Mouse (Mus musculus) cerebellum, postnatal 4 days (tissue): ENCODE results near the gene Pi16.
"Not testable (repeated sequence)": the region's sequence is repeated elsewhere in the genome, so short reads cannot be mapped to it uniquely, and the experiment has no call there.

Experiments used
- DNase-seq, 2 experiments: peaks; one replicate each; pipeline ENCODE4 v3.0.0; 2022; ENCODE audit warnings: low spot score in 2 of 2, mixed read lengths in 1 of 2

The Pi16 gene

DNA sequence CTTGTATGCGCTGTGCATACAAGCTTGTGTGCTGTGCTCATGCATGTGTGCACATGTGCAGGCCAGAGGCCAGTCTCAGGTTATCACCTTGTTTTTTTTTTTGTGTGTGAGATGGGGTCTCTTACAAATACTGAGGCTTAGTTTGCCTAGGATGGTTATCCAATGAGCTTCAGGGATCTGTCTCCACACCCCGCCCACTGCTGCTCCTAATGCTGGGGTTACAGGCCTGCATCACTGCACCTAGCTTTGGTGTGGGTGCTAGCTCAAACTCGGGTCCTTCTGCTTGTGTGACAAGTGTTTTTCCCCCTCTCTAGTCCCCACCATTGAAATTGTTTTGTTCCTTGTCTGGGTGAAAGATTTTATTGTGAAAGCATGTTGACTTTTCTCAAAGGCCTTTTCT is 12.7 kb downstream of the Pi16 start:
- no peak for DNase-seq

DNA sequence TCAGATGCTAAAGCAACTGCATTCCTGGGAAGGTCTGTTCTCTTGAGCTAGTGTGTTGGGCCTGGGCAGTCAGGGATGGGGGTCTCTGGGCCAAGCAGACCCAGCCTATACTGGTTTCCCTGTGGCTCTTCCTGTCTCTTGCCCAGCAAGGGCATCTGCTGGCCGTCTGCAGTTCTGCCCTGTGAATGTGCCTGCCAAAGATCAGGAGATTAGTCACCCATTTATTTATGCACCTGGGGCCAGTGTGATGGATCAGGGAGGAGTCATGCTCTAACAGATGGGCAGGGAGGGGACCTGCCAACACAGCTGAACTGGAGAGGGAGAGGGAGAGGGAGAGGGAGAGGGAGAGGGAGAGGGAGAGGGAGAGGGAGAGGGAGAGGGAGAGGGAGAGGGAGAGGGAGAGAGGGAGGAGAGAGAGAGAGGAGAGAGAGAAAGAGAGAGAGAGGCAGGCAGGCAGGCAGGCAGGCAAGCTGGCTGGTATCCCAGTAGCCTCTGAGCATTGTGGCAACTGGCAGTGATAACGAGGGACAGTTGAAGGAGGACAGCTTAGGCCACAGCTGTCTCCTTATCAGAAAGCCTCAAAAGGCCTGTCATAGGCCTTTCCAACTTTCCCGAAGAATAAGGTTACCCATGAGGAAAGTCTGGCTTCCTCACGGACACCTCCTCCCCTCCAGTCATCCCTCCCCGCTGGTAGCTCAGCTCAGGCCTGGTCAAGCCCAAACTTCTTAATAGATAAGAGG is 13.4 kb downstream of the Pi16 start:
- peak in 1 of 2 experiments; percentile 52 for DNase-seq

DNA sequence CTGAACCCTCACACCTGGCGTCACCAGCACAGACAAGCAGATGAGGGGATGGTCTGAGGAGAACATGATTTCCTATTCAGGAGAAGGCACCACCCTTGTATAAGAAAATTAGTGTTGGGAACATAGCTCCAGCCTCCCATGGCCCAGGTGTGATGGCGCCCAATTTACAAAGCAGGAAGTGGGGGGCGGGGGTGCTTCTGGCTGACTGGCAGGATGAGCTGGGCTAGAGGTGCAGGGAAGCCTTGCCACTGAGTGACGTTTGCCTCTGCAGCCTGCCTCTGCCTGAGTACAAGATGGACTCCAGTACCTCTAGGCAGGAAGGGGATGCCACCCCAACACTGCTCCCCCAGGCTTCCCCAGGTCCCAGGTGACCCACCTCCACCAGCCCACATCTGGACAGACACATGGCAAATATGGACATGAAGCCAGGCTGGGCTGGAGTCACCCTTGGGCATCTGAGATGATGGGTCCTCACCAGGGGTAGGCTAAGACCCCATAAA is 14.8 kb downstream of the Pi16 start:
- DNase-seq, result no peak

DNA sequence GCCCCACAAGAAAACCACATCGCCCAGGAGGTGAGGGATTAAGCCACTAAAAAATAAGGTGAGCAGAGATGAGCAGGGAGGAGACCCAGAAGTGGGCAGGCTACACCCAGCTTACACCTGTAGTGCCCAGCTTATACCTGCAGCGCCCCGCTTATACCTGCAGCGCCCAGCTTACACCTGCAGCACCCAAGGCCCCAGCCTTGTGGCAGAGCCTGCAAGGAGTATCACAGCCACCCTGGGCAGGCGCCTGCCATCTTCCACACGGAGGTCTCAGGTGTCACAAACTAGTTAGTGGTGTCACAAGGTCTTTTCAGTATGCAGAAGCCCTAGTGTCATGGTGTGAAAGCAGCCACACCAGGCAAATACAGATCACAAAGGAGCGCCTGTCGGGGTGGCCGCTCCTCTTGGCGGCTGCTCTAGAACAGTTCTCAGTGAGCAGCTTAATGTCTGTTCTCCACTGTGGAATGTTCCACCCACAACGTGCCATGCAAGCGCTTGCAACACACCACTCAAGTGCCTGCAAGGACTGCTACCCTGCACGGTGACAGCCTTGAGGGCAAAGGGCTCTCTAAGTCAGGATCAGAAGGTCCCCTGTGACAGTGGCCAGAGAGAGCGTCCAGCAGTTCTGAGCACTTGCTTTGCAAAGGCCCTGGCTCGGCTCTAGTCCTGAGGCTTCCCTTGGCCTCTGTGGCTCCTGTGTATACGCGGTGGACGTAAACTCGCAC is 18.9 kb downstream of the Pi16 start:
- no peak for DNase-seq

DNA sequence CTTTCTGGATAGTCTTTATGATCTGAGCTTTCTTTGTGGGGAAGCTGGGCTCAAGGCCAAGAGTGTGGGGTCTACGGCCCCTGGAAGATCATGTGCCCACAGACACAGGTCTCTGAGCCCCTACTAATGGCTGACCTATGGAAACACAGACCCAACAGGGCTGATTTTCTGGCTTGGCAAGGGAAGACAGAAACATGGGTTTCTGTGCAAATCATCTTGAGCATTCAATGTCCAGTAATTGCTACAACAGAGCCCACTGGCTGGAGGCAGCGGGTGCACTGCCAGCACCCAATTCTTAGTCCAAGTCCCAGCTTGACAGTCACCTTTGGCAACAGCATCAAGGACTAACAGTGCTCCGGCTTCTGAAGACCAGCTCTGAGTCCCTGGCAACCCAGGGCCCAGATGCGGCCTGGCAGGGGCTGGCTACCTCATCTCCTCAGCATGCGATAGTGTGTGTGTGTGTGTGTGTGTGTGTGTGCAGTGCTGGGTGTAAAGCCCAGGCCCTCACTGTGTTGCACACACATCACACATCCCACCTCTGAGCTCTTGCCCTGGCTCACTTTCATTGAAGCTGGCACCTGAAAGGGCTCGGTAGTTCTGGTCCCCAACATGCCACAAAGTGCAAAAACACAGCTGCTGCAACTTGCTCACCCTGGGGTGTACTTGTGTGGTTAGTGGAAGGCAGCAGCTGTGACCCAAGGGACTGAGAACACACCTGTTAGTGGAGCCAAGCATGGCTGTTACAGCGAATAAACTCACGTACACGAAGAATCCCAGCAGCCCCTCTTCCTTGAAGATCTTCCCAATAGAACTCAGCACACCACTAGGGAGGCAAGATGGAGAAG is 20.7 kb downstream of the Pi16 start:
- DNase-seq, result peak in 1 of 2 experiments; percentile 51

DNA sequence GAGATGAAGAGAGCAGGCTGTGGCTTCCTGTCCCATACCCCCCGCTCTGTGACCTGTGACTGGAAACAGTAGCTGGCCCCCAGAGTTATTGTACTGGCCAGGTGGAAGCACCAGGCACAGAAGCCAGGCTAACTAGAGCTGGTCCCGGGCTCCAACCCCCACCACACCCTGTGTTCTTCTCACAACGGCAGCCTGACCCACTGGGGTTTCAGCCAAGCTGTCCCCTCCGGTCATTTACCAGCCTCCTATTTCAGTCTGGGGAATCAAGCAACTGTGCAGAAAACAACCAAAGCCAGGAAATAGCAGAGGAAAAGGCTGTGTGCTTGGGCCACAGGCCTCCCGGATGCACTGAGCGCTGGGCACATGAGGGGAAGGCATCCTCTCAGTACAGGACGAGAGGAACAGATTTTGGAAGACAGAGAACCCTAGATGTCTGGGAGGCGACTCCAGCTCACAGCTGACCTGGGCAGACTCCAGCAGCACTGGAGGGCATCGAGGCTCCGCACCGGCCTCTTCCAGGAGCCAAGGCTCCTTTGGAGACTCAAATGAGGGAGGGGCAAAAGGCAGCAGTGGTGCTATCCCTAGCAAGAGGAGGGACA is 21.8 kb downstream of the Pi16 start:
- no peak for DNase-seq

DNA sequence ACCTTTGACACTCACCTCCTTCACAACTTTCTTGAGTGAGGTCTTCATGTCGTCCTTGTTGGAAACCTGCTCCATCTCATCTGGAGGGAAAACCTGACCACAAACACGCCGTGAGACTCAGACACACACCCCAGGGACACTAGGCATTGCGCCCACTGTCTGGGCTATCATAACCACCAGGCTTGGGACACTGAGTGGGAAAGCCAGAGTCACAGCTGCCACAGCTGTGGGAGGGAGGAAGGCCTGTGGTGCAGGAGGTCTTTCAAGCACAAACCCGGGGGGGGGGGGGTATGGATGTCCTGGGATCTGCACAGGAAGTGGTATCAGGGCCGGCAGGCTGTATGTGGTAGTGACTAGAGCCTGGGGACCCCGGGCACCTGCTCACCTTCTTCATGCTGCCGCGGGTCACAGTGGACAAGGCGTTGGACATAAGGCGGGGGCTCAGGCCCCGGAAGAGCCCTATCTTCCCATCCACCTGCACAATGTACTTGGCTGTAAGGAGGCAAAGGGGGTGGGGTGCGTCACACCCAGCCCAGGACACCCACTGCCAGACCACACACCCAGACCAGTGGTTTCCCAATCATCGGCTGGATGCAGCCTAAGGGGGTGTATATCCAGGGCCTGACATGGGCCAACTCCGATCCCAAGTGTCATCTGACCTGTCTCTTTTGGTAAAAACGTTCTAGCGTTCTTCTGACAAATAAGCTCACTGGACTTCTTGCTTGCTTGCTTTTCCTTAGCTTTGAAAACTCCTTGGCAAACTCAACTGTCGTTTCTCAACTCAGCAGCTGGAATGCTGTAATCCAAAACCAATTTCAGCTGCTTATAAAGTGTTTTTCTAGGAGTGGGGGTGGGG is 23.2 kb downstream of the Pi16 start:
- no peak for DNase-seq

DNA sequence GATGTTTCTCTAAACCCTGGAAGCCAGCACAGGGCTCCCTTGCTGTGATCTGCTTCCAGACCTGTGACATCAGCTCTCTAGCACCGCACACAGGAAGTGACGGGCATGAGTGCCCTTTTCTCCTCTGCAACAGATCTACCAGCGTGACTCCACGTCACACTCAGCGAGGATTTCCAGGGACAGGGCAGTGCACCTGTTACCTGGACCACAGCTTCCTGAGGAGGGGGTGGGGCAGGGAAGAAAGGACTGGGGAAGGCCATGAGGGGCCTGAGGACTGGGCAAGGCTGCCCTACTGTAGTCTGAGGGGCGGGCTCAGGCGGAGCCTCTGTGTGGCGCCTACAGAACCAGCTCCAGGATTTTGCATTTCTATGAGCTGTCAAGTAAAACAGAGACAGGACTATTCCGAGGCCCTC is 24.1 kb downstream of the Pi16 start:
- no peak for DNase-seq

DNA sequence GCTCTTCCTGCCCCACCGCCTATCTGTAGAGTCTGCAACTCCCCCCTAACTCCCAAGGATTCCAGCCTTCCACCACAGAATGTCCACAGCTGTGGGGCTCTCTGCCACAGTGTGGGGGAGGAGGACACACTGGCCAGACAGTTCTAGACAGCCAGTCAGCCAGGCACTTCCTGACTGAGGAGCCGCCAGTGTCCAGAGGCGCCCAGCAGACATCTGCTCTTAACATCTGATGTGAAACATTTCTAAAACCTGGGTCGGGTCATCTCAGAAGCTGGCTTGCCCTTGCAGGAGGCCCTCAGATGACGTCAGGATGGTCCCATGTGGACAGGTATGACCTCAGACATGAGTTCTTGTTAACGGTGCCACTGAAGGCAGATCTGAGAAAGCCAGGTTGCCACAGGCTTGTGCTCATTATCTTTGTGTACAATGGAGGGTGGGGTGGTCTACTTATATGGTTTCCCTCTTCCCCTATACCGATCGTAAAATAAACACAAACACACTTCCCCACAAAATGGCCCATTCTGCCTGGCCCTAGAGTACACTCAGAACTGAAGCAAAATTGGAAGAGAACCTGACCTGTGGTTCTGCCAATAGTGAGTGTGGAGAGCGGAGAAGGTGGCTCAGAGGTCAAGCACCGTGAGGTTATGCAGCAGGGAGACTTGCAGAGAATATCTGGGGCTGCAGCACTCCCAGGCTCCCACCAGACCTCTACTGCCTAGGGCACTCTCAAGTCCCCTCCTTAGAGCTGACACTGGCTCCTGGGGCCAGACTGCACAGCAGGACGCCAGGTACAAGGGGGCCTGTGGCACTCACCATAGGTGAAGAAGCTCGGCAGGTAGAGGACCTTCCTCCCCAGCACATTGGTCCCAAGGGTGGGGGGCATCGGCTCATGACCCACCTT is 24.8 kb downstream of the Pi16 start:
- DNase-seq, result no peak

DNA sequence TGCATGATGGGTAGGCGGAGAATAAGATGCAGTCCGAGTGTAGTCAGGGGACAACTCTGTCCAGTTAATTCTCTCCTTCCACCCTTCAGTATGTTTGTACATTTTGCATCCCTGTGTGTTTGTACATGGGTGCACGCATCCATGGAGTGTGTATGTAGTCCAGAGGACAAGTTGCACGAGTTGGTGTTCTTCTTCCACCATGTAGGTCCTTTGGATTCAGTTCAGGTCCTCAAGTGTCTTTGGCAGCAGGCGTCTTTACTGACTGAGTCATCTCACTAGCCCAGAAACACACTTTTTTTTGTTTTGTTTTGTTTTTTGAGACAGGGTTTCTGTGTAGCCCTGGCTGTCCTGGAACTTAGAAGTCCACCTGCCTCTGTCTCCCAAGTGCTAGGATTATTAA is 25.8 kb downstream of the Pi16 start:
- no peak for DNase-seq

DNA sequence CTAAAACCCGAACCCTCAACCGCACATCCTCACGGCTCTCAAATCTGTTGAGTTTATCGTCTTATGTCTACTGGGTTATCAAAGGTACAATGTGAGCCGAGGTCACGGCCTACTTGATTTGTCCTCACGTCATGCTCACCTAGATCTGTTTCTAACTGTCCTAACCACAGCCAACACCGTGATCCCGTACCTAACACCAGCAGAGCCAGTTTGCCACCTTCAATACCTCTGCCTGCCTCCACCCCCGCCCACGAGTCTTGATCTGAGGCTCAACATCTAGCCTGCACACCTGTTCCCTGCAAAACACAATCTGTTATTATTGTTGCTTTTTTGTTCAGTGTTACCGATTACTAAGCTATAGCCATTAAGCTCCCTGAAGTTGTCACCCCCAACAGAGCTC is 27.8 kb downstream of the Pi16 start:
- no peak for DNase-seq

DNA sequence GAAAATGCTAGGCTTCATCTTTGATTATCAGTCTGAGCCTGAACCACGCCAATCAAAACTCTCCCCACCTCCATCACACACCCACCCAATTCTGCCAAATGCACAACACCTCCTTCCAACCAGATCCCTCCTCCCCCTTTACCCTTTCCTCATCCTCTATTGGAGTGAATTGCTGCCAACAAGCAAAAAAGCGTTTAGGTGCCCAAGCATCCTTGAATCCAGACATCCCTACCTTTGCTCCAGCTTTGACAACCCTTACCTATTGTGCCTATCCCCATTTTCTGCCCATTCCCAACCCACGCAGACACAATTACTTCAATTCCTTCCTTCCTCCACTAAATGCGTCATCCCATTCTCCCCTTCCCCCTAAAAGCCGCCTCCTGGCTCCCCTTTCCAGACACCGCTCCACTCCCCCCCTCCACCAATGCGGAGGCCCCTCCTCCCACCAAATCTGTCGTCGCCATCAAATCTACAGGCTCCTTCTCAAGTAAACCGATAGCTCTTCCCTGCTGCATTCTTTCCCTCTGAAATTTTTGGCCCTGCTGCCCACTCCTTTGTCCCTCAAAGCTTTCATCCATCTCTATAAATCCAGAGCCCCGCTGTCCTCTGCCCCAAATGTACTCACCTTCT is 29.1 kb downstream of the Pi16 start:
- peak; percentile 19 to 39 for DNase-seq

DNA sequence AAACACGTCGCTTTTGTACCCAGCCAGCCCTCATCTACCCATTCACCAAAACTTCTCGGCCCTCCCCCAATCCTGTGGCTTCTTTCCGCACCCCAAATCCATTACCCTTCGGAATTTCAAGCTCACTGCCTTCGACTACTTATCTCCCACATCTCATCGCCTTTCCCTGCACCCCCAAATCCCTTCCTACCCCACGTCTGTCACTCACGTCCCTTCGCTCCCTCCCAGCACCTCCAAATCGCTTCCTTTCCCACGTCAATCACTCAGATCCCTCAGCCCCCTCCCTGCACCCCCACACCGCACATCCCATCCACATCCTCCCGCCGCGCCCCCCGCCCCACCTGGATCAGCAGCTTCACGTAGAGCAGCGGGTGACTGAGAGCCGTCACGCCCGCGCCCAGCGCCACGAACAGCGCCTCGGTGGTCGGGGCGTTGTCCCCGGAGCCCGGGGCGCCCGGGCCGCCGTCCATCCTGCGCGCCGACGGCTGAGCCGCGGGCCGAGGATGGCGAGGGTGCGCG is 29.7 kb downstream of the Pi16 start:
- peak; percentile 36 to 54 for DNase-seq

DNA sequence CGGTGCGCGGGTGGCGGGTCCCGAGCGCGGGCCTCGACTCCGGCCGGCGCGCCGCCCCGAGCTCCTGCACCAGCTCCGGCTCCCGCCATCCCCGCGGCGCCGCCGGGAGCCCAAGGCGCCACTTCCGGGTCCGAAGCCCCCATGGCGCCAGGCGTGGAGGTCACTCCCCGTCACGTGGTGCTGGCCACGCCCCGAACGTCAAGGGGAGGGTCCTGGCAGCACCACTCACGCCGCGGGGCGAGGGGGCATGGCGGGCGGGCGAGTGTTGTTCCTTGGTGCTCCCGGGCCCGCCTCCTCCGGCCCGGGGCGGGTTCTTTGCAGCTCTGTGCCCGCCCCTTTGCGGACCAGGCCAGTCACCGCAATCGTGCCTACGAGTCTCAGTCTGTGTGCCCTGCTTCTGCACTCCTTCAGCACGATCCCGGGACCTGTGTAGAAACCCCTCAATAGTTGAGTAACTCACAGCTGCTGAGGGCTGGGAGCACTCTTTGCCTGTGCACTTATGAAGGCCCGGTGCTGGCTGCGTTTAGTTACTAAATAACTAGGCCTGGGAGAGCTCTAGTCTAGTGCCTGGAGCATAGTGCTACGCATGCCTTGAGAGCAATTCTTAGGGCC is 30.3 kb downstream of the Pi16 start, which contains the start of gene Mtch1:
TSS of gene Mtch1 (minus strand) at position 290 of the 612 bp plus-strand sequence.
- DNase-seq, result peak; percentile 96 to 98

DNA sequence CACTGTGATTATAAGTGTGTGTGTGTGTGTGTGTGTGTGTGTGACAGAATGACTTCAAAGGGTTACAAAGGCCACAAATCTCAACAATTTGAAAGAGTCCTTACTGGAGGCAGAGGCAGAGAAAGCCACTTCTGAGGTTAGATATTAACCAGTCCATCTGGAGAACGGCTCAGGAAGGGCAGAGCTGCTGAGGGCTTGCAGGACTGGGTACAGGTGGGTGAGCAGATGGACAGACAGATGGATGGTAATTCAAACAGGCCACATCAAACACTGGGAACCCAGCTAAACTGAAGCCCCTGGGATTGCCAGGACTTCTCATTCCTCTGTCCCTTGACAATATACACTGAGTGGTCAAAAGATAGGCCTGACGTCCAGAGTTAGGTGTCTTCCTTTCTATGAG is 31.5 kb downstream of the Pi16 start:
- no peak for DNase-seq

DNA sequence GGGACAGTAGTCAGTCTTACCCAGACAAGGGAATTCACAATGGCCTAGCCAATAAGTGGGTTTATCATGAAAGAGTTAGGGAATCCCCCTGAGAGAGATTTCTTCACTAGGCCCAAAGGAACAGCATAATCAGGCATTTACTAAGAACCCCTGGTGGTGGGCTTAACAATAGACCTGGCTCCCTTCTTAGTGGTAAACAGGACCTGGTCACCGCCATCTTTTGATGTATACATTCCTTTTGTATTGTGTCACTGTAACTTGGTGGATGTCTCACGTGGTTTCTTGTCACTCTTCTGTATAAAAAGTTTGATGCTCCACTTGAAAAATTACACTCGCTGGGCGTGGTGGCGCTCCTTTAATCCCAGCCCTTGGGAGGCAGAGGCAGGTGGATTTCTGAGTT is 33.6 kb downstream of the Pi16 start:
- not testable (repeated sequence) for DNase-seq

DNA sequence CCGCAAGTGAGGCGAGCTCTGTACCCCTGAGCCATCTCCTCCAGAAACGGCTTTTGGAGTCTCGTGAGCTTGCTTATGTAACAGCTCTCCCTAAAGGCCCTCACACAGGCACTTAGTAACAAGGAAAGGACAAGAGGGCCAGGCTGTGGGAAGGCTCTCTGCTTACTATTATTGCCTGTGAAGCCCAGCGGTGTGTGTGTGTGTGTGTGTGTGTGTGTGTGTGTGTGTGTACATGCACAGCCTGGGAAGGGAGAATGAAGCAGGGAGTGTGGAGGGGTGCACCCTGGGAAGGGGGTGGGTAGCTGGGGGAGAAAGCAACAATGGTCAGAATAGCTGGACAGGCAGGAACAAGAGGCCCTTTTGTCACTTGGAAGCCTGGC is 38.0 kb downstream of the Pi16 start:
- peak in 1 of 2 experiments; percentile 26 for DNase-seq

DNA sequence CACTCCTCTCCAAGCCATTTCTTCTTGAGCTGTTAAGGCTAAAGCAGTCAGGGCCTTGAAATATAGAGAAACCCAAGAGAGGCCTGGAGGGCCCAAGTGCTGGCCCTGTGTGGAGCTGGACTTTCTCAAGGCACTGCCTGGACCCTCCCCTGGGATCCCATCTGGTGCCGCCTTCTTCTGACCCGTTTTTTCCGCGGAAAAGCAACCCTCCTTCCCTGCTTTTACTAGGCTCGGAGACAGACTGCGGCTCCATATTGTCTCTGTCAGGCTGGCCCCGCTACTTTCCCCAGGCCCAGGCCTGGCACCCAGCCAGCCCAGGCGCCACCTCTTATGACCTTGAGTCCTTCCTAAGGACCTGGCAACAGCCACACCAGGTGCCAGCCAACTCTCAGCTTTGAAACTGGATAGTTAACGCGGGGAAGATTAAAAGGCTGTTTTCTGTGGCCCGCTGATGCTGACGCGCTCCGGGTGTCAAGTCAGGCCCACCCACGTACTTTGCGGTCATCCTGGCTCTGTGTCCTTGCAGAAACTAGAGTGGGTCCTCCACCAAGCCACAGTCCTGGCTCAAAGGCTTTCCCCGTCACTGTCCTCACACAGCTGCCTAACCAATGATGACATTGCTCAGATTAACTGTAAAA is 38.5 kb downstream of the Pi16 start:
- peak; percentile 47 to 77 for DNase-seq
